Mouse (Mus musculus) layer of hippocampus, adult 8-10 months (tissue): ENCODE measurements at regions not wholly inside any gene's neighbourhood (a gene's known extent, or its start where the extent isn't known, plus 50 kb on each side); places are given as distances from the start of the nearest gene placed in this dataset.

Experiments used
- DNase-seq, 2 experiments: peaks; one replicate each; pipeline ENCODE4 v3.0.0; 2022; ENCODE audit warnings: low spot score in 2 of 2

GRCm38 (mm10) chr8:113581098-113581497 lies 54.3 kb upstream of the Mon1b start:
- no peak for DNase-seq

GRCm38 (mm10) chr8:113581704-113582103 lies 53.7 kb upstream of the Mon1b start:
- DNase-seq: no peak

GRCm38 (mm10) chr8:113582180-113582975 lies 53.0 kb upstream of the Mon1b start:
- peak in 1 of 2 experiments; percentile 32 for DNase-seq

GRCm38 (mm10) chr8:113583801-113584200 lies 51.6 kb upstream of the Mon1b start:
- no peak for DNase-seq
